Mouse (Mus musculus) lung, embryonic 15.5 days (tissue): Measurements from ENCODE around the gene Mafk. TPM values are rescaled to one million over a fixed set of nuclear protein-coding genes. Genes with fewer than 3 reads are reported as not detected.

Experiments
- ATAC-seq: fragments of 200-750 bp; cut with Nextera tagmentation; 2 replicates; pipeline ENCODE4 v1.8.0; 2017; ENCODE audit warnings: moderate number of reproducible peaks, borderline replicate concordance; ENCODE audit not compliant: low FRiP score, low TSS enrichment; ENCODE audit errors: extremely low read depth
- H3K27ac ChIP-seq: fragments of 300-500 bp; sonication (generic); 2 replicates; pipeline ENCODE4 v1.5.1; 2015; ENCODE audit warnings: moderate library complexity, mild to moderate bottlenecking, inconsistent platforms
- H3K27me3 ChIP-seq: fragments of 300-500 bp; sonication (generic); 2 replicates; pipeline ENCODE4 v1.6.1; 2015; ENCODE audit warnings: inconsistent platforms
- H3K36me3 ChIP-seq: fragments of 300-500 bp; sonication (generic); 2 replicates; pipeline ENCODE4 v1.6.1; 2015; ENCODE audit warnings: inconsistent platforms
- H3K4me1 ChIP-seq: fragments of 300-500 bp; sonication (generic); 2 replicates; pipeline ENCODE4 v1.6.1; 2015; ENCODE audit warnings: inconsistent platforms
- H3K4me2 ChIP-seq: fragments of 300-500 bp; sonication (generic); 2 replicates; pipeline ENCODE4 v1.6.1; 2015; ENCODE audit warnings: inconsistent platforms, mild to moderate bottlenecking, moderate library complexity
- H3K4me3 ChIP-seq: fragments of 300-500 bp; sonication (generic); 2 replicates; pipeline ENCODE4 v1.5.1; 2015; ENCODE audit warnings: mild to moderate bottlenecking, inconsistent platforms
- H3K9ac ChIP-seq: fragments of 300-500 bp; sonication (generic); 2 replicates; pipeline ENCODE4 v1.6.1; 2015; ENCODE audit warnings: inconsistent platforms
- H3K9me3 ChIP-seq: fragments of 300-500 bp; sonication (generic); 2 replicates; pipeline ENCODE4 v1.6.1; 2016; ENCODE audit warnings: inconsistent platforms
- WGBS: fragments of 180-500 bp; shearing (Covaris S2); methylation state at CpG from one replicate; pipeline ENCODE4 v1.1.7; 2015; 5-methylcytosine and 5-hydroxymethylcytosine counted together
- microRNA-seq: library from miRNA; unstranded; fragments of <30 nt; microRNA quantifications from one replicate; pipeline ENCODE4, GENCODE M21; 2016
- polyA plus RNA-seq: library from polyadenylated mRNA; unstranded; fragments of >200 nt; fragmentation: Nextera tagmentation; extraction: Ambion mirVana; gene quantifications from 2 replicates; pipeline ENCODE4 v1.2.1, GENCODE M21; 2015

The Mafk gene
- polyA plus RNA-seq, 1 experiment from 2014 or later, result 15.3 TPM

DNA sequence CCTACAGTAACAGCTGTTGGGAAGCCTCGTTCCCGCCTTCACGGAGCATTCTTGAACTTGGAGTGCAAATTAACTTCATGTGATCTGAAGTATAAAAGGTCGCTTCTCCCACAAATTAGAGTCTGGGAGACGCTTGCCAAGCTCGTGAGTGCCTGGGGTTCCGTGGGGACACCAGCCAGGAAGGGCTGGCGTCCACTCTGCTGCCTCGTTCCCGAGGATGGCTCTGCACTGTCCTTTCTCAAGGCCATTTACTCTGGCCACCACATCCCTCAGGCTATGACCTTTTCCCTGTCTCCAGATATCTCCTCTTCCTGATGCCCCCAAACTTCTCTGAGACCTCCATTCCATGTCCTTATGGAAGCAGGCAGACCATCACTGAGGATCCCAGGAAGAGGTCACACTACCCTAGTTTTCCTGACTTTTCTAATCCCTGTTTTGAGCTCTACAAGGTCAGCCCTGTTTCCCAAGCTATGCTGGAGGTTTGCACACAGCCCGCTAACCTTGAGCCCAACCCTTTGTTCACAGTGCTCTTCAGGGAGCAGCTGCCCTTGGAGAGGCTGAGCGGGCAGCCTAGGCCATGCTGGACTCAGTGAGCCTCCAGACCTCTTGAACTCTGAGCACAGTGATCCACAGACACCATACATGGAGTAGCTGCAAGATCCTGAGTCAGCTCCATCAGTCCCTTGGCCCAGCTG, 58.5 kb downstream of the Mafk start:
- 75% methylated on average over 12 of the region's 12 CpGs for WGBS

More for the DNA sequence above, 58.5 kb downstream of the Mafk start:
- Histone ChIP-seq H3K36me3 (no peaks in the 10 kb centered on the region), H3K4me1 (no peaks in the 10 kb centered on the region), H3K9me3 (no peaks in the 10 kb centered on the region), H3K9ac (no peak overlapping the region), H3K4me2 (no peak overlapping the region), H3K27ac (no peak overlapping the region), H3K27me3 (no peaks in the 10 kb centered on the region), H3K4me3 (no peak overlapping the region)
- ATAC-seq, result no peak

Small RNA genes lying within 50 kb of the gene (microRNA-seq; reads per million reads assigned to microRNA genes)
- gene Mir7037, result not detected

Other genes with a start within 250 kb of the Mafk start
- gene Uncx, start 248.0 kb upstream of the Mafk start, polyA plus RNA-seq, result 0.09 TPM in 1 of 2 replicates, not detected in the other
- gene Micall2, start 55.2 kb upstream of the Mafk start, polyA plus RNA-seq, result 3.4 and 3.5 TPM in 2 replicates
- gene Ints1, start 15.8 kb upstream of the Mafk start, polyA plus RNA-seq, result 22.8 and 24.7 TPM in 2 replicates
- 12.5 and 13.2 TPM in 2 replicates for gene Tmem184a, start 28.4 kb downstream of the Mafk start, polyA plus RNA-seq
- gene Gm26938, start 34.9 kb downstream of the Mafk start, polyA plus RNA-seq, result not detected in 2 replicates
- gene Psmg3, start 35.4 kb downstream of the Mafk start, polyA plus RNA-seq, result 73.9 and 76.8 TPM in 2 replicates
- gene Elfn1, start 116.4 kb downstream of the Mafk start, polyA plus RNA-seq, result 0.11 and 0.47 TPM in 2 replicates